Mouse (Mus musculus) ES-Bruce4 (cell line): ENCODE data around the gene Acta1. TPM values are rescaled to one million over a fixed set of nuclear protein-coding genes. Genes with fewer than 3 reads are reported as not detected.

Experiments
- H3K27ac ChIP-seq: 2 replicates; pipeline ENCODE4 v1.5.1; 2012; ENCODE audit warnings: low read length, inconsistent platforms; ENCODE audit not compliant: insufficient read depth
- H3K27me3 ChIP-seq: 2 replicates; pipeline ENCODE4 v1.6.1; 2012; ENCODE audit warnings: mild to moderate bottlenecking, low read length, inconsistent platforms; ENCODE audit not compliant: control insufficient read depth, poor library complexity, insufficient read depth, severe bottlenecking
- H3K36me3 ChIP-seq: 2 replicates; pipeline ENCODE4 v1.6.1; 2012; ENCODE audit warnings: inconsistent platforms, mild to moderate bottlenecking, low read length, moderate library complexity; ENCODE audit not compliant: control insufficient read depth, poor library complexity, insufficient read depth, severe bottlenecking
- H3K4me1 ChIP-seq: one replicate; pipeline ENCODE4 v1.8.1; 2011; ENCODE audit warnings: low read length; ENCODE audit not compliant: control insufficient read depth, insufficient read depth
- H3K4me3 ChIP-seq: 2 replicates; pipeline ENCODE4 v1.5.1; 2011; ENCODE audit warnings: low read depth, mild to moderate bottlenecking, low read length
- H3K9ac ChIP-seq: 2 replicates; pipeline ENCODE4 v1.6.1; 2012; ENCODE audit warnings: low read depth, mild to moderate bottlenecking, inconsistent platforms; ENCODE audit not compliant: poor library complexity, severe bottlenecking
- H3K9me3 ChIP-seq: replicated peaks from 2 replicates; pipeline ENCODE4 v1.6.1; 2012; ENCODE audit warnings: mild to moderate bottlenecking, low read length, inconsistent platforms; ENCODE audit not compliant: control insufficient read depth, poor library complexity, insufficient read depth, severe bottlenecking
- CTCF ChIP-seq: IDR thresholded peaks from one replicate; pipeline ENCODE4 v1.8.1; 2011; ENCODE audit warnings: low read depth, low read length
- EP300 ChIP-seq: IDR thresholded peaks from 2 replicates; pipeline ENCODE4 v1.6.1; 2011; ENCODE audit warnings: low read depth, low read length; ENCODE audit not compliant: insufficient read depth
- POLR2A ChIP-seq: IDR thresholded peaks from one replicate; pipeline ENCODE4 v1.8.1; 2011; ENCODE audit warnings: low read length; ENCODE audit not compliant: insufficient read depth
- polyA plus RNA-seq: library from polyadenylated mRNA; stranded (reverse); fragments of >200 nt; gene quantifications from 2 replicates; pipeline ENCODE4 v1.2.4, GENCODE M21; 2011; ENCODE audit warnings: low read depth; ENCODE audit not compliant: missing spikeins, insufficient read depth, insufficient read length

Acta1 gene
- polyA plus RNA-seq, 1 experiment = 42.8 TPM

GRCm38 (mm10) chr8:123889797-123890196, 4.8 kb downstream of the Acta1 start:
- no peak overlapping the region for H3K9ac ChIP-seq
- no peak overlapping the region for H3K4me3 ChIP-seq
- H3K27me3 ChIP-seq = no peaks in the 10 kb centered on the region
- TF ChIP-seq POLR2A = no peak
- no peak for TF ChIP-seq EP300
- TF ChIP-seq CTCF = no peak
- no peaks in the 10 kb centered on the region for H3K36me3 ChIP-seq
- H3K9me3 ChIP-seq = no peaks in the 10 kb centered on the region
- H3K4me1 ChIP-seq = no peaks in the 10 kb centered on the region
- no peak overlapping the region for H3K27ac ChIP-seq

GRCm38 (mm10) chr8:123887956-123888355, 6.6 kb downstream of the Acta1 start:
- Histone ChIP-seq H3K27me3 (no peaks in the 10 kb centered on the region), H3K9ac (no peak overlapping the region), H3K4me3 (no peak overlapping the region), H3K9me3 (no peaks in the 10 kb centered on the region), H3K4me1 (no peaks in the 10 kb centered on the region), H3K36me3 (no peaks in the 10 kb centered on the region), H3K27ac (no peak overlapping the region)
- no peak for TF ChIP-seq CTCF
- TF ChIP-seq POLR2A = no peak
- no peak for TF ChIP-seq EP300

GRCm38 (mm10) chr8:123887163-123887562, 7.4 kb downstream of the Acta1 start:
- Histone ChIP-seq H3K4me3 (no peak overlapping the region), H3K27me3 (no peaks in the 10 kb centered on the region), H3K9me3 (no peaks in the 10 kb centered on the region), H3K27ac (no peak overlapping the region), H3K4me1 (no peaks in the 10 kb centered on the region), H3K36me3 (no peaks in the 10 kb centered on the region), H3K9ac (no peak overlapping the region)
- no peak for TF ChIP-seq CTCF
- no peak for TF ChIP-seq EP300
- no peak for TF ChIP-seq POLR2A

GRCm38 (mm10) chr8:123884721-123885565, 9.6 kb downstream of the Acta1 start:
- H3K9me3 ChIP-seq = no peaks in the 10 kb centered on the region
- no peaks in the 10 kb centered on the region for H3K4me1 ChIP-seq
- no peaks in the 10 kb centered on the region for H3K27me3 ChIP-seq
- no peak overlapping the region for H3K27ac ChIP-seq
- H3K9ac ChIP-seq = no peak overlapping the region
- TF ChIP-seq CTCF = no peak
- no peak for TF ChIP-seq POLR2A
- no peaks in the 10 kb centered on the region for H3K36me3 ChIP-seq
- no peak overlapping the region for H3K4me3 ChIP-seq

DNA sequence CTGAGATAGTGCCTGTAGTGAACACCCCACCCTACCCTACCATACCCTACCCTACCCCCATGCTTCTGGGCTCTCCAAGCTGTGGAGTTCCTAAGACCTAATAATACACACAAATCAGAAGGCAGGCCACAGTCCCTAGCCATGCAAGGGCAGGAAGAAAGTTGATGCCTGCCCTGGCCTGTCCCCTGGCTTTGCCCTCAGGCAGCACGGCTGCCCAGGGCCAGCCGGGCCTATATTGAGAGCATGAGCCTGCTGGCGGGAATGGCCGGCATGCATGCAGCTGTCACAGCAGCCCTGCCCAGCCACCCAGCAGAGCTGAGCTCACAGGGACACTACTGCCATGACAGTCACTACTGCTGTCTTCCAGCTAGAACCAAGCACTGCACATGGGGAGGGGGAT, 11.5 kb downstream of the Acta1 start:
- no peak overlapping the region for H3K4me3 ChIP-seq

DNA sequence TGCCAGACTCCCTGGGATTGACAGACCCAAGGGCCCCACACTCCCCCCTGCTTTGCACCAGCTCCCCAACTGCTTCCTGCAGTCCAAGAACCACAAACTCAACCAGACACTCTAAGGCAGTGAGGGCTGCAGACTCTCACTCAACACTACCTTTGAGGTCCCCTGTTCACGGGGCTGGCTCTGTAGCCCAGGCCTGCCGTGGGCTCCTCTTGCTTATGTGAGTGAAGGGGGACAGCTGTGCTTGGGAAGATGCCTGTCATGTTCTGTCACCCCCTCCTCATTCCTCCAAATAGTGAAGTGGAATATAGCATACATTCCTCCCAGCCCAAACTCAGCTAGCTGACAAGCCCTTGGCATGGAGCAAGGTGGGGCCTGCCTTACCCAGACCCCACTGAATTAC, 12.1 kb downstream of the Acta1 start:
- H3K36me3 ChIP-seq = no peaks in the 10 kb centered on the region
- TF ChIP-seq CTCF = no peak
- TF ChIP-seq EP300 = no peak
- TF ChIP-seq POLR2A = no peak

More for the DNA sequence above, 11.5 kb downstream of the Acta1 start:
- no peak overlapping the region for H3K27ac ChIP-seq
- no peaks in the 10 kb centered on the region for H3K27me3 ChIP-seq
- H3K9me3 ChIP-seq = no peaks in the 10 kb centered on the region
- no peak overlapping the region for H3K9ac ChIP-seq
- H3K36me3 ChIP-seq = no peaks in the 10 kb centered on the region
- no peaks in the 10 kb centered on the region for H3K4me1 ChIP-seq
- no peak for TF ChIP-seq EP300
- TF ChIP-seq POLR2A = no peak
- no peak for TF ChIP-seq CTCF

More for the DNA sequence above, 12.1 kb downstream of the Acta1 start:
- H3K4me1 ChIP-seq = no peaks in the 10 kb centered on the region
- no peaks in the 10 kb centered on the region for H3K9me3 ChIP-seq
- no peak overlapping the region for H3K9ac ChIP-seq
- H3K27me3 ChIP-seq = no peaks in the 10 kb centered on the region
- H3K4me3 ChIP-seq = no peak overlapping the region
- H3K27ac ChIP-seq = no peak overlapping the region
